Mouse (Mus musculus): ENCODE data around the gene Pwwp2b.

Pwwp2b gene

DNA sequence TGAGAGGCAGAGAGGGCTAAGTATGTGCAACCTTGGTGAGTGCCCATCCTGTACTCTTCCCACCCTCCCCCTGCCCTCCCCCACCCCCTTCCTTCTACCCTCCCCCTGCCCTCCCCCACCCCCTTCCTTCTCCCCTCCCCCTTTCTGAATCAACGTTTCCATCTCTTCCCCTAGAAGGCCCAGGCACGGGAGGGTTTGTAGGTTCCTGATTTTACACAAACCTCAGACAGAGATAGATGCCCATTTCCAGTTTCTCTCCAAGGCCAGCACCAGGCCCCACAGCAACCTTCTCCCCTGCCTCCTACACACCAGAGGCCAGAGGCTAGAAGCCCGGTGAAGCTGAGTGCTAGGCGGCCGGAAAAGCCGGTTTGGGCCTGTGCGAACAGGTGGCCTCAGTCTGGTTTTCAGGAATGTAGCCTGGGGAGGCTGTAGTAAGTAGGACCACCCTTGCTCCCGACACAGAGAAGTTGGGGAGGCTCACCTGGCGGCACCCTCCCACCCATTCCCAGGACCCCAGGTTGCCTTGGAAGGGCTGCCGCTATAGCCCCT, 48.3 kb downstream of the Pwwp2b start:
- no peak for DNase-seq (ENCODE audit: extremely low read depth, low read depth)

DNA sequence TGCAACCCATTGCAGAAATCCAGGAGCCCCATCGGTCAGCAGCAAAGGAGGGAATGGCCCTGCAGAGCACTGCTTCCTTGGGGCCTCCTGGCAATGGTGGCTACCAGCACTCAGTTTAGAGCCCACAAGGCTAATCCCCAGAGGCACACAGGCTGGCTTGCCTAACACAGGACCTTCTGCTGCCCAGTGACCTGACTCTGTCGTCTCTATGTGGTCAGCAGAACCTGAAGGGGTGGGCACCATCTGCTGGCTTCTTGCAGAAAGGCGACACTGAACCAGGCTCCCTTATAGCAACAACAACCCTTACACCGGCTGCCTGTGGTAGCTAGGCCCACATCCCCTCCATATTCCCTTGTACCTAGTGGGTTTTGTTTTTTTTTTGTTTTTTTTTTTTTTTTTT, 50.2 kb downstream of the Pwwp2b start:
- no peak for DNase-seq (ENCODE audit: extremely low read depth, low read depth)

DNA sequence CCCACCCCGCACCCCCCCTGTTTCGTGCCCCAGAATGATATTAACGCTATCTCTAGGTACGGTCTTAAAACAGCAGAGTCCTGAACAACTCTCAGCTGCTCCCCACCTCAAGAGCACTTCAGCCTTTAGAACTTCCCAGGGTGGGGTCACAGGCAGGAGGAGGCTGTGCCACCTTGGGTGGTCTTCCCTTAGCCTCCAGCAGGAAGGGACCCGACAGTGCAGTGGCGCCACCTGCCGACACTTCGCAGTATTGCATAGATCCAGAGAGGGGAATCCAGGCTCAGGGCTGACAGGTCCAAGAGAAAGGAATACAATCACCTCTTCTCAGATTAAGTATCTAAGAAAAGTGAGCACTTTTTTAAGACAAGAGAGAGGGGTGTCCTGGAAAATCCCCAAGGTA, 51.1 kb downstream of the Pwwp2b start:
- peak; percentile 10 for DNase-seq (ENCODE audit: extremely low read depth, low read depth)

DNA sequence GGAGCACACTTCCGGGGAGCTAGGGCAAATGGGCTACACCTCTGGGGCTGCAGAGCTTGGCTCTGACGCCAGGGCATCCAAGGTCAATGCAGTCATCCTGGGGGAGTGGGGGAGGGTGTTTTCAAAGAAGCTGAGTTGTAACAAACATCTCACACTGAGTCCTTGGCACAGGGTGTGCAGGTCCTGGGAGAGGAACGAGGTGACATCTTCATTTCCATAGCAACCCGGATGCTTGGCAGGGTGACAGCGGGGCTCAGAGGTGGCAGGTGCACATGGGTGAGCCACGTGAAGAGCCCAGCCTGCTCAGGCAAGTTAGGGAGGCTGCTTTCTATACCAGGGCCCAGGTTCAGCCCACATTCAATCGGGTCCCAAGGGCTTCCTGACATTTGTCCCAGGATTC, 52.1 kb downstream of the Pwwp2b start:
- no peak for DNase-seq (ENCODE audit: extremely low read depth, low read depth)

DNA sequence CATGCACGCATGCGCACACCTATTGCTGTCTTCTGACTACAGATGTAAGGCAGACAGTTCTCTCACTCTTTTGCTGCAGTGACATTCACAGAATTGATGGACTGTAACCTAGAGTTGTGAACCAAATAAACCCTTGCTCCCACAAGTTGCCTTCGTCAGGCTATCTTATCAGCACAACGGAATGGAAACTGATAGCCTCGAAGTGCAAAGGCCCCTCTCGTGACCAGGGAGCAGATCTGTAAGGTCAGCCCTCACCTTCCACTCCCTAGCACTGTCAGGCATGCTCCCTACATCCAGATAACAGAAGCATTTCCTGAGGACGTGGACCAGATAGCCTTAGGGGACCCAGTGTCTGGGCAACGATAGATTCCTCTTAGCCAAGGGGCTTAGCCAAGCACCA, 53.2 kb downstream of the Pwwp2b start:
- no peak for DNase-seq (ENCODE audit: extremely low read depth, low read depth)

DNA sequence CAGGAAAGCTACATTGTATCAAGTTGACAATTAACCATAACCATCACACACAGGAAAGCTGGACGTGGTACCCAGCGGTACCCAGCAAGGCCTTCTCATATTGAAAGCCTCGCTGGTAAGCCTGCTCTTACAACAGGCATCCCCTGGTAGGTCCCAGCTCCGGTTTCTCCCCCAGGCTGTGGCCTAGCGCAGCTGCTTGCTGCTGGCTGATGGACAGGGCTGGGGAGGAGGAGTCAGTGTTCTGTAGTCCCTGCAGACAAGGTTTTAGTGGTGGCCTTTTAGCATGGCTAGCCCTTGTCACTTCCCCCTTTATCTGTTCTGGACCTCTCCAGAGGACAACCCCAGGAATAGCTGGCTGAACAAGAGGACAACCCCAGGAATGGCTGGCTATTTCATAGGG, 54.0 kb downstream of the Pwwp2b start:
- DNase-seq (ENCODE audit: extremely low read depth, low read depth), result no peak

DNA sequence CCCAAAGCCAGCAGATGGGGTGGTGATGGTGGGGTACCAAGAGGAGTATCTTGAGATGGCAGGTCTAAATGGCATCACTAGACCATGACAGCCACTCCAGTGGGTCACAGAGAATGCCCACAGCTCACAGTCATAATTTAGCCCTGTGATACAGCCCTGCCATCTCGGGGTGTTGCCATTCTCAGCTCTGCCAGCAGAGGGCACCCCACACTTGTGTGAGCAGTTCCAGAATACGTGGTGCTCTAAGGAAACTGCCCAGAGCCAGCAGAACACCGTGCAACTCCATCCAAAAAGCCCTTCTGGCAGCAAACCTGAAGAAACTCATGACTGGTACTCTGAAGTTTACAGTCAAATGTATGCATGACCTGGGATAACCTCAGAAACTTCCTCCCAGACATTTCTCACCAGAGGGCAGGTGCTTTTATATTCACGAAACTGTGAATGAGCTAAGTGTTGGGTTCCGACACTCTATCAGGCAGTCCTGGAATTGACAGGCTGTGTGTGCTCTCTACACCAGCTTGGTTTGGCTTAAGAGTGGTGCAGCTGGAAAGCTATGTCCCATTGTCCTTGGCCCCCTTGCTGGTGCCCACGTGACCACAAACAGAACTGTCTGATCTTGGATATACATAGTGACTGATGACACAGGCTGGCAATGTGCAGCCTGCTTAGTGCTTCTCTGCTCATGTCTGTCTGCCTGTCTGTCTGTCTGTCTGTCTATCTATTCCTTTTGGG, 55.2 kb downstream of the Pwwp2b start:
- peak; percentile 43 for DNase-seq (ENCODE audit: extremely low read depth, low read depth)

DNA sequence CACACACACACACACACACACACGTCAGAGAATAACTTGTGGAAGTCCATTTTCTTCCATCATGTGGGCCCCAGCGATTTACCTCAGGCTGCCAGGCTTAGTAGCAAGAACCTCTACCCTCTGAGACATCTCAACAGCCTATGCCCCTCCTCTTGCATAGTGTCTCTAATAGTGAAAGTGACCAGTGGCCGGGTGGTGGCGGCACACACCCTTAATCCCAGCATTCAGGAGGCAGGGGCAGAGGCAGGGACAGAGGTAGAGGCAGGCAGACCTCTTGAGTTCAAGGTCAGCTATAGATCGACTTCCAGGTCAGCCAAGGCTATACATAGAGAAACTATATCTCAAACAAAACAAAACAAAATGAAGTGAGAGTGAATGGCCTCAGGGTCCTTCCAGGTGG, 56.0 kb downstream of the Pwwp2b start:
- no peak for DNase-seq (ENCODE audit: extremely low read depth, low read depth)

DNA sequence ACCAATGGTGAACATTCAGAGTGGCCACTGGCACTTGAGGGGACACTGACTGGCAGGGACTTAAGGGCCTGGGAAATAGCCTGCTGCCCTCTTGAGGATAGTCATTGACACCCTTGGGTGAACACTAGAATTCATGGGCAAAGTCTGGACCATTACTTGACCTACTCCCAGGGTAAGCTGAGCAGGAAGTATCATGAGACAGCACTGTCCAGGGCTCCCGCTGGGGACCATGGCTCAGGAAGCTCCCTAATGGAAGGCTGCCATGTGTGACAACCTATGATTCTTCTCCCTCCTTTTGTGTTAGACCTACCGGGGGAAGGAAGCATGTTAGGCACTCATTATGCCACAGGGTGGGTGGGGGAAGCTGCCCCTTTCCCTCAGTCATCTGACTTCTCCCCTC, 58.8 kb downstream of the Pwwp2b start:
- DNase-seq (ENCODE audit: extremely low read depth, low read depth), result no peak

DNA sequence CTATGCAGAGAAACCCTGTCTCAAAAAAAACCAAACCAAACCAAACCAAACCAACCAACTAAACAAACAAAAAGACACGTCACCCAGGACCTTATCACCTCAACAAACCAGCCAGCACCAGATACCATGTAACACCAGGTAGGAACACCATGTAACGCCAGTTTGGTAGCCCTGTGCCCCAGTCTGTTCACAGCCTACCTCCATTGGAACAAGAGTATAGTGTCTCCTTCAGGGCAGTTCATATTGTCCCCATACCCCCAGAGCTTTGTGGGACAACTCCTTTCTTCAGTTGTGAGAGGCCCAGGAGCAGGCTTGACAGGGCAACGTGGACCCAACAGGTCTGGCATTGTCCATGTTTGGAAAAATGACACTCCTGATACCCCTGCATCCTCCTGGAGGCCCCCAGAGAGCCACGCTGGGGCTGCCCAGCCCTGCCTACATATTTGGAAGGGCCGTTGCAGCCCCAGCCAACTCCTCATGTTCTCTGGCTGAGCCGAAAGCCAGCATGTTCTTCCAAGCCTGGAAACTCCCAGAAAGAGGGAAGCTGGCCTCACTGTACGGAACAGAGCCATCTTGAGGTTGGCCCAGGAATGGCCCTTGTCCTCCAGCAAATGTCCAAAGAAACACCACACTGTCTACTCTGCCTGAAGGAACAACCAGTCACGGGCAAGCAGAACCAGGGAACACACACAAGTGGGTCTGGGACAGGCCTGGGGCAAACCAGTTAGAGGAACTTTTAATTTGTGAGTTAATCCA, 60.0 kb downstream of the Pwwp2b start:
- DNase-seq (ENCODE audit: extremely low read depth, low read depth), result no peak

DNA sequence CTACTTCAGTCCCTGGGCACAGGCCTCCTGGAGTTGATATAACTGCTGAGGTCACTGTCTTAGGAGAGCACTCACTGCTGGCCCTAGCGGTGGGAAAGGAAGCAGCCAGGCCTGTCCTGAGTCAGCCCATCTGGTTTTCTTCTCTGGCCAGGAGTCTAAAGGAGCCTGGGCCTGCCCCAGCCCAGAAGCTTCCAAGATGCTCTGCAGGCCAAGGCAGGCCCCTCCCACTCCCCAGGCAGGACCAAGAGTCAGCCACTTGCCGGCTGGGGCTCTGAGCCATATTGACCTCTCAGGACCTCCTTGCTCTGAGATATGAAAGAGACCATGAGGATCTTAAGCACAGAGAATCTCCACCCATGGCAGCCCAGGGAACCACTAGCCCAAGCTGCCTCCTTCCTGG, 60.8 kb downstream of the Pwwp2b start:
- DNase-seq (ENCODE audit: extremely low read depth, low read depth), result no peak

DNA sequence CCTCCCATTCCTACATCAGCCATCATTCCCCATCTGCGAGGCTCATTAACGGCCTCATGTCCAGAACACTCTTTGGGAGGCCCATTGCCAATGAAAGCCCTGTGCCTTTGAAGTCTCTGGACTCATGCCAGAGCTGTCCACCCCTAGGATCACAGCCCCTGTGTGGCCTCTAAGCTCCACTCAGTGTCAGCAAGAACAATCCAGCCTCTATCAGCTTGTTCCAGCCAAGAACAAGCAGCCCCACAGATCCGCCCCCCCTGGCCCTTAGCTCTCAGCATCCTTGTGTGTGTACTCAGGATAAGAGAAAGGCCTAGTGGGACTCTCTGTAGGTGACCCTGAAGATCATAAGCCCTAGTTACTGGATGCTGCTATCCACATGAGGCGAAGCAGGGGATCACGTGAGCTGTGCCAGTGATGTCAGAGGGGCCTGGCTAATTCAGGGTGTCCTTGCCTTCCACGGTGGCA, 62.2 kb downstream of the Pwwp2b start:
- DNase-seq (ENCODE audit: extremely low read depth, low read depth), result no peak

DNA sequence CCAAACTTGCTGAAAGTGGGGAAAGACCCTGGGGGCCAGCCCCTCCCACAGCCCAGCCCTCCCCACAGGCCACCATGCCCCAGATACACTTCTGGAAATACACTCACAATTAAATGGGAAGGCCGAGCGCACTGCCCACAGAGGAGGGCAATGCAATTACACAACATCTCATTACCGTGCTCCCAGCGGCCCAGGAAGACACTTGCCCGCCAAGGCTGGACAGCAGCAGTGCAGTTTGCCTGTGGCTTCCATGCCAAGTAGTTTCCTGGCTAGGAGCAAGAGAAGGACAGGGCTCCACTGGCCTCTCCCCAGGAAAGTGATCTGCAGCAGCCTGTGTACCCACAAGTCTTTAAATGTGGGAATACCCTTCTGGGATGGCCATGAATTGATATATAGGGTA, 64.4 kb downstream of the Pwwp2b start:
- no peak for DNase-seq (ENCODE audit: extremely low read depth, low read depth)

DNA sequence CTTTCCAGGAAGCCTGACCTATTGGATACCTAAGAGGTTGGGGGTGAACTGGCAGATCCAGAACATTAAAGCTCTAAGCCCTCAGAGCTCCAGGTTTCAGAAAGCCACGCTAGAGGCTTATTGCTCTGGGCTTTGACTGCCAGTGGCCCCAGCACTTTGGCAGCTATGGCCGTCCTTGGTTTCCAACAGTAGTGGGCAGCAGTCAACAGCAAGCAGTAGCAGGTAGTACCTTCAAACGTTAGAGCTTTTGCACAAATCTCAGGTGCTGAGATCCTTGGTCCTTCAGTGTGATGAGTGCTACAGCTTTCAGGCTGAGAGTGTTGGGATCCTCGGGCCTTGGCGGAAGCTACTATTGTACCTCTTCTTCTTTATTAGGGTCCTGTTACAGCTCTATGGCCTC, 65.1 kb downstream of the Pwwp2b start:
- DNase-seq (ENCODE audit: extremely low read depth, low read depth), result no peak

DNA sequence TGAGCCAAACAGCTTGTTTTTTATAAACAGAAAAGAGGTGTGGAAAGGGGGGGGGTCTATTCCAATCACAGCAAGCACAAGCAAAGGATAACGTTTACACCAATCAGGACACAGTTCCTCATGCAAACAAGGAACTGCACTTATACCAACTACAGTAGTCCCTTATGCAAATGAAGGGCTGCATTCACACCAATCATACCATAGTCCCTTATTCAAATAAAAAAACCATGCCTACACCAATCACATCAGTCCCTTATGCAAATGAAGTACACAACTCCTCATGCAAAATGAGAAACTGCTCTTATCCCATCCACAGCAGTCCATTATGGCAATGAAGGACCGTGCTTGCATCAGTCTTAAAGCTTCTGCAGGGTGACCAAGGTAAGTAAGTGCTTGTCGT, 66.4 kb downstream of the Pwwp2b start:
- peak; percentile 74 for DNase-seq (ENCODE audit: extremely low read depth, low read depth)

DNA sequence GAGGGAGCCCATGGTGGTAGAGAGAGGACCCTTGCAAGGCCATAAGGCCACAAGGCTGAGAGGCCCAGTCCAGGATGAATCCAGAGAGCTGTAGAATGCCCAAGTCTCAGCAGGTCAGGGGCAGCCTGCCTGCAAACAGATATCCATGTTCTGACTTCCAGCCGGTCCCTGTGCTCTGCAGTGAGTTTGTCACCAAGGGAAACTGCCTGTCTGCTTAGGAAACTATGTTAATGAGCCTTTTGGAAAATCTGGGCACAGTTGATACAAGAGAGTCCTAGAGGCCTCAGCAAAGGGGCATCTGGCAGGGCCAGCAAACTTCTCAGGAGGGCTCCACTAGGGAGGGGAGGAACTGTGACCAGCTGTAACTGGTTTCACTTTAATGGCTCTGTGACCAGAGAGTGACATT, 70.7 kb downstream of the Pwwp2b start:
- DNase-seq (ENCODE audit: extremely low read depth, low read depth), result no peak
